Mouse (Mus musculus): ENCODE measurements around the gene Mfsd6l.

DNA sequence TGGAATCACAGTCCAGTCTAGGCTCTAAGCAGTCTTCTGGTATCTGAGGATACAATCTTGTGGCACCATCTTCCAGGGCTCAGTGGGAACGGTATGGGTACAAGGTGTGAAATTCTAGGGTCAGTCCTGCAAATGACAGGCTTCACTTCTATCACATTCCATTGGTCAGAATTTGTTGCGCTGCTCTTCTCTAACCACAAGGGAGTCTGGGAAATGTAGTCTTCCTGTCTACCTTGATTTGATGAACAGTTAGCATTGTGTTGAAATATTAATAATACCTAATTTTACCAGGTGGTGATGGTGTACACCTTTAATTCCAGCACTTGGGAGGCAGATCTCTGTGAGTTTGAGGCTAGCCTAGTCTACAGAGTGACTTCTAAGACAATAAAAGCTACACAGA, 35.5 kb upstream of the Mfsd6l start:
- TF ChIP-seq POLR2A (IDR thresholded peaks at IDR 0.05; ENCODE audit: insufficient read depth, low read depth, low read length) (no peak), CTCF (IDR thresholded peaks at IDR 0.05; ENCODE audit: insufficient read depth, low read depth, low read length) (no peak)
